Mouse (Mus musculus) brain, embryonic 14.5 days (tissue): Measurements from ENCODE around the gene Sdccag8.

Source experiments
- CTCF ChIP-seq: fragments of 200-500 bp; IDR thresholded peaks from 2 replicates; pipeline ENCODE4 v1.5.1; 2012; ENCODE audit warnings: inconsistent platforms, mild to moderate bottlenecking, moderate library complexity, borderline replicate concordance; ENCODE audit not compliant: insufficient read depth, insufficient read length; ENCODE audit errors: extremely low read depth
- POLR2A ChIP-seq: fragments of 200-500 bp; IDR thresholded peaks from 2 replicates; pipeline ENCODE4 v1.6.1; 2012; ENCODE audit warnings: mild to moderate bottlenecking, inconsistent platforms, borderline replicate concordance; ENCODE audit not compliant: poor library complexity, insufficient read depth, insufficient read length, severe bottlenecking; ENCODE audit errors: extremely low read depth

DNA sequence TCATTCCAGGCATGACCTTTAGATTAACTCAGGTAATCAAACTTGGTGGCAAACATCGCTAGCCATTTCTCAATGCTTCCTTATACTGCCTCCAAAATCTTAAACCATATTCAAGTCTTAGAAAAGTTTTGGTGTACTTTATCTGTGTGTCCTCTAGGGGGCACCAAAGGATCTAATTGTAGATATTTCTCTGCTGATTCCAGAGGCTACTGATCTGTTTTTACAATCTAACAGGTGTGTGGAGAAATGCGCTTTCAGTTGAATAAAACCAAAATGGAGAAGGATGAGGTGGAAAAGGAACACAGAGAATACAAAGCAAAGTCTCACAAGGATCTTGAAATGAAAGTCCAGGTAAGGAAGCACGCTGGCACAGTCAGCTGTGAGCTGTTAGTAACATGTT, 63.3 kb downstream of the Sdccag8 start:
- TF ChIP-seq POLR2A (no peak), CTCF (0 out of 2 replicates have a peak, but pooled peaks have one; percentile 3)
